Mouse (Mus musculus) heart, adult 11 months (tissue): ENCODE results near the gene Dock4.

Experiments
- DNase-seq: peaks from one replicate; pipeline ENCODE4 v3.0.0; 2022

Dock4 gene

DNA sequence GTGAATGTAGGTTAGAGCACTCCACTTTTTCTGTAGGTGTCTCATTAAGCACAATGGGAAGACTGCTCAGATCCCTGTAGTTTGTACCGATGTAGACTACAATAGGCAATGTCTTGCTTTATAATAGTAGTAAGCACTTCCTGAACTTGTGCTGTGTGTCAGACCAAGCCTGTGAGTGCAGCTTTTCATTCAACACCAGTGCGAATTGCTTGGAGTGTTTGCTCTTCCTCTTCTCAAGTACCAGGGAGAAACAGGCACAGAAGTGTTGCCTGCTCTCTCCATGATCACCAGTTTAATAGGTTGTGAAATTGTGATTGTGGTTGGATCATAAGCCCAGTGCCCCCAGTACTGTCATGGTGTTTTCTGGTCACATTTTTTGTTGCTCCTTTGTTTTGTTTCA is 18.1 kb downstream of the Dock4 start:
- no peak for DNase-seq

- peak; percentile 94 for DNase-seq
Measured at GRCm38 (mm10) chr12:40464282-40464681, 18.5 kb downstream of the Dock4 start.

DNA sequence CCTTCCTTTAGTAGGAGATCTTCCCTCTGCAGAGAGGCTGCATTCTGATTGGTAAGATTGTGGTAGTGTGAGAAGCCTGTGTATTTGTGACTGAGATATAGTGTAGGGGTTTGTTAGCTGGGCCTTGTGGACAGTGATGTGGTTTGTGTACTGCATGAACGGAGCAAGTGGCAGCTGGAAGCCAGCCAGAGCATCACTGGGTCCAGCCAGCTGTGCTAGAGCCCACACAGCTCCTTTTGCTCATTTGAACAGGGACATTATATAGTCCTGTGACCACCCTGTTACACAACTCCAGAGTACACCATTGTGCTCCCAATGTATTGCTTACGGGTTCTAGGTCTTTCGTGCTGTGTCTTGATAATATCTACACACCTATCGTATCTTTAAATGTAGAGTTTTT is 22.5 kb downstream of the Dock4 start:
- peak; percentile 71 for DNase-seq

DNA sequence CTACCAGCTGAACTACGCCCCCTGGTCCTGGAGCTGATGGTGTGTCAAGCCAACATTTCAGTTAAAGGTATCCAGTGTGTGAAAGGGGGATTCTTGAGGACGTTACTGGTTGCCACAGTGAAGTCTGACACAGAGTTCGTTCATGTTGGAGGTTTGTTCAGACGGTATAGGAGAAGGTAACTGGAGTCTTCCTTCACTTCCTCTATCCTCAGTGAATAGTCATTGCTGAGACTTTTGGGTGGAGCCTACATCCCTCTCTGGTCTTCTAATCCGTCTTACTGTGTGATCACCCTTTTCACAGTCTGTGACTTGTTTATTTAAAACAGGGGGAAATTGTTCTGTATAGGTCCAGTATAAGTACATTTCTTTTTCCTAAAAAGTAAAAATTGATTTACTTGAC is 23.3 kb downstream of the Dock4 start:
- no peak for DNase-seq

GRCm38 (mm10) chr12:40471649-40472399 is 26.1 kb downstream of the Dock4 start:
- DNase-seq = peak; percentile 93

GRCm38 (mm10) chr12:40473709-40474108 is 28.0 kb downstream of the Dock4 start:
- DNase-seq = no peak

DNA sequence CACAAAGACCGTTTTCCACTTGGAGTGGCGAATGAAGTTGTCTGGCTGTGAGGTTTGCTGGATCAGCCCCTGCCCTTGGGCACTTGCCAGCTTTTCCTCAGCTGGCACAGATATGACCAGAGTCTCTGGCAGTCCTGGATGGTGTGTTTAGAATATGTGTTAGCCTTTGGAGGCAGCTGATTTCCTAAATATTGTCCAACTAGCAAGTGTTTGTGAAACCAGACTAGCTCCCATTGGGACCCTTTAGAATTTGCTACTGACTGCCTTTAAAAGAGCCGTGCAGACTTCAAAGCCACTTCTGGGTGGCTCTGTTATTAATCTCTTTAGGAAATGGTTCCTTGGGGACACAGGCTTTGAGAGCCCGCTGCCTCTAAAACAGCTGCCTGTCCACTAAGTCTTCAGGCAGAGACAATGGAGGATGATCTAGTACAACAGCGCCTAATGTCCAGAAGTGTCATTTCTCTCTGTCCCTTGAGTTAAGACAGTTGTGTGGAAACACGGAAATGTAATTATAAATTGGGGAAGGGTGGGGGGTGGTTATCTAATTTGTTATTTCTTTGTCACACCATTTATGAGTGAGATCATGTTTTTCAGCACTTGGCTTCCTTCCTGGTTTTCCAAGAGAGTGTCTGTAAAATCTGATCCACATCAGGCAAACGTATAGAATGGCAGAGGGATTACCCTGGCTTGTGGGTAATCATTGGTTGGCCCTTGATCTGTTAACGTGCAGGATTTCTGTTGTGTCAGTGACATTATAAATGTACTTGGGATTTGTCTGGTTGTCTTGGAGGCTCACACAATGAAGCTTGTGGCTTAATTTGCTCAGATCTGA is 32.1 kb downstream of the Dock4 start:
- DNase-seq = peak; percentile 90

DNA sequence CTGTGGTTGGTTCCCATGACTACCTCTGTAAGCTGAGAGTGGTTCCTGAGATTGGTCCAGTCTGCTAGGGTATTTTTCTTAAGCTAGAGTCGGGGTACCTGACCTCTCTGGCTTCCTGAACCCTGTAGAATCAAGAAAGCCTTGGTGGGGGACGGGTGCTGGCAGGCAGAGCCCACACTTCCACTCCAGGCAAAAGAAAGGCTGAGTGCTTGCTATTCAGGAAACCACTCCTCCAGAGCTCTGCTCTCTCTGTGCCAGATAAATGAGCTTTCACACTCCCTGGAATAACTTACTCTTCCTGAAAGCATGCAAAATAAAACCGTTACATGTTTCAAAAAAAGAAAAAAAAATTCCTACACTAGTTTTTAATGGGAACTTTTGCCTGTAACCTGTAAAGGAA is 38.5 kb downstream of the Dock4 start:
- peak; percentile 93 for DNase-seq

DNA sequence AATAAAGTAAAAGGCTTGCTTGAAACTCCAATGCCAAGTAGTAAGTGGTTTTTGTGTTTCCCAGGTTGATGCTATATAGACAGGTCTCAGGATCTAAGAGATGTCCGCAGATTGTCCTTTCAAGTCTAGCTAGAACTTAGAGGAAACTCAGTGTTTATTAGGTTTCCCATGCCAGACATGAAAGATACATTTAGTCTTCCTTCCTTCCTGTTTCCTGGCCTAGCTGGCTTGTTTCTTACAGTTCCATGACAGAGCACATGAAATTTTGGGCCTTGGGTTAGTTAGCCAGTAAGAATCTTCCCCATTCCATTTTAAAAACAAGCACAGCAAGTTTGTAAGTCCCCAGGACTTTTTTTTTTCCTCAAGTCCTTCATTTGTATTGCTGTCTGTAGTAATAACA is 39.5 kb downstream of the Dock4 start:
- peak; percentile 41 for DNase-seq

GRCm38 (mm10) chr12:40486047-40486837 is 40.5 kb downstream of the Dock4 start:
- DNase-seq = peak; percentile 59

- no peak for DNase-seq
Measured at GRCm38 (mm10) chr12:40496387-40496786, 50.6 kb downstream of the Dock4 start.

GRCm38 (mm10) chr12:40497806-40498205 is 52.1 kb downstream of the Dock4 start:
- DNase-seq = peak; percentile 74

GRCm38 (mm10) chr12:40498250-40498671 is 52.5 kb downstream of the Dock4 start:
- DNase-seq = peak; percentile 64

- peak; percentile 95 for DNase-seq
Measured at GRCm38 (mm10) chr12:40498928-40499626, 53.3 kb downstream of the Dock4 start.

- peak; percentile 98 for DNase-seq
Measured at GRCm38 (mm10) chr12:40499627-40500329, 54.0 kb downstream of the Dock4 start.

GRCm38 (mm10) chr12:40501141-40501540 is 55.4 kb downstream of the Dock4 start:
- DNase-seq = no peak

DNA sequence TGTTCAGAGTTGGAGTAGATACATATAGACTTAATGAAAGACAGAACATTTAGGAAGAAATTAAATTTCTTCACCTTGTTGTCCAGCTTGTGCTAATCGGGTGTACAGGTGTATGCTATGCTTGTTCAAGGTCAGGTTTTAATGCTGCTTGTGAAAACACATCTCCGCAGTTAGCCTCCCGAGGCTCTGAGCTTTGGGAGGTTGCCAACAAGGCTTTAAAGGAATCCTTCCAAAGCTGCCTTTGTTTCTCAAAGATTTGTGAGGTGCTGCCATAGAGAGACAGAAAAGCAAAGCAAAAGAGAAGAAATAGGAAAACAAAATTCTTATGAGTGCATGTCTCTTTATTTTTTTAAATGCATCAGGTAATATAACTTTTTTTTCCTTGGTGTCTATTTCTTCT is 57.8 kb downstream of the Dock4 start:
- DNase-seq = no peak

DNA sequence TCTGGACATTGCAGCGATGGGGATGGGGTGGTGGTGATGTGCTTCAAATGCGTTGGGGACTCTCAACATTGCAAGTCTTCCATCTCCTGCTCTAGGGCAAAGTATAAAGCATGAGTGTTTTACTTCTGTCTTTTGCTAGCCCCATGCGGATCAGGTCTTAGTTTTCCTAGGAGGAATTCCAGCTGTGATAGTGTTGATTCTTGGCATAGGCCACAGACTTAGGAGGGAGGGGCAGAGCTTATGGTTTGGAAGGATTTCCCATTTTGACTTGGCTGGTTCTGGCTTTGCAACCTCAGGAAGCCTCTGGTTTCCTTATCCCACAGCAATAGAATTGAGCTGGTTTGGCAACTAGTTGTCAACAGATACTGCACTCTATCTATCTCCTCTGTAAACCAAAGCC is 58.9 kb downstream of the Dock4 start:
- DNase-seq = peak; percentile 95

- DNase-seq = no peak
Measured at GRCm38 (mm10) chr12:40507823-40508390, 62.2 kb downstream of the Dock4 start.

DNA sequence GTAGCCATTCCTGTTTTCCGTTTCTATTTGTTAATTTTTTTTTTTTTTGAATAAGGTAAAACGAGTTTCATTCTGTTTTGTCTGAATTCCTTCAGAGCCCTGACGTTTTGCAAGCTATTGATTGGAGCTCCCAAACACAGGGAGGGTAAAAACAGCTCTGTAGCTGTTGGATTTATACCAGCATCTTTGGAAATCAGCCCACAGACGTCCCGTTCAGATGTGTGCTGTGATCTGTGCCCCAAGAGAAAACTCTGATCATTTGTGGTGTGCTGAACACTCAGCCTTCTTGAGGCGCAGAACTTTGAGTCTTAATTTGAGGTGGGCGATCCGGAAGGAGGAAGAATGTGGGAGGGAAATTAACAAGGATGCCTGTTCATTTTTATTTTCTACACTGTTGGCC is 62.7 kb downstream of the Dock4 start:
- no peak for DNase-seq

DNA sequence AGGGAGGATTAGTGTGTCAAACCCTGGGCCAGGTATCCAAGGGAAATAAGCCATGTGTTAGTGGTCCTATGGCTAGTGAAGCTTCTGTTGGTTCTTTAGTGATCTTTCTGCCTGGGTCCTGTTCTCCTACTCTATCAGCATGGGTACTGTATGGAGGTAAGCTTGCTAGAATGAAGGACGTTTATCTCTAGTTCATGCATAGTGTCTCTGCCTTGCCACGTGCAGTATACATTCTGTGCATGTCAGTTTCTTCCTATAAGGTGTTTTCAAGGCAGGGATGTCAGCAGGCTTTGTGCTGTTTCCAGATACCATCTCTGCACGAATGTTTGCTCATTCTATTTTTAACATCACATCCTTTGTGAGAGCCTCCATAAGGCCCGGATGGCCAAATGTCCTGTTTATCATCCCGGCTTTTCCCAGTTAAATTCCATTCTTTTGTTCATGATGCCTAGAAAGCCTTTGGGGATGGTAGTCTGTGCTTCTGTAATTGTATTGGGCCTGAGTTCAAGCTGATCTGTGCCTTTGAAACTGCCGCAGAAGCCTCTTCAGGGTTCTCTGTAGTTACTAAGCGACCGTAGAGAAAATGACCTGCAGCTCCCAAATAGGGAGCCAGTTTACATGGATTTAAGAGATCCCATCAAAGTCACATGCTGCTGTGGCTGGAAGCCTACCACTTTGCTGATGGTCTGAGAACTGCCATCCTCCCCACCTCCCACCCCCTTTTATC is 66.1 kb downstream of the Dock4 start:
- no peak for DNase-seq
